Mouse (Mus musculus) urinary bladder, postnatal 36 days (tissue): Measurements from ENCODE around the gene Sh3tc1.

Source experiments
- DNase-seq, 2 experiments: peaks; one replicate each; pipeline ENCODE4 v3.0.0; 2022; ENCODE audit warnings: low spot score in 2 of 2, mixed read lengths in 1 of 2

Sh3tc1 gene

GRCm38 (mm10) chr5:35686336-35686735 is 53.5 kb downstream of the Sh3tc1 start:
- DNase-seq, result no peak

GRCm38 (mm10) chr5:35685079-35685478 is 54.7 kb downstream of the Sh3tc1 start:
- DNase-seq, result no peak

- DNase-seq, result peak; percentile 58 to 66
These were observed 58.8 kb downstream of the Sh3tc1 start for GRCm38 (mm10) chr5:35680958-35681357.

GRCm38 (mm10) chr5:35679256-35680155 is 60.3 kb downstream of the Sh3tc1 start, which contains the start of gene Htra3:
Gene Htra3 (minus strand): TSS chr5:35679782.
- peak in 1 of 2 experiments; percentile 62 for DNase-seq

GRCm38 (mm10) chr5:35676964-35677363 is 62.8 kb downstream of the Sh3tc1 start:
- no peak for DNase-seq

- peak in 1 of 2 experiments; percentile 69 for DNase-seq
These were observed 65.7 kb downstream of the Sh3tc1 start for GRCm38 (mm10) chr5:35674081-35674555.

GRCm38 (mm10) chr5:35673086-35673485 is 66.7 kb downstream of the Sh3tc1 start:
- DNase-seq, result peak; percentile 86 to 93

- no peak for DNase-seq
These were observed 67.2 kb downstream of the Sh3tc1 start for GRCm38 (mm10) chr5:35672581-35672980.

- peak; percentile 66 to 86 for DNase-seq
These were observed 68.3 kb downstream of the Sh3tc1 start for GRCm38 (mm10) chr5:35671474-35671891.

- DNase-seq, result no peak
These were observed 69.4 kb downstream of the Sh3tc1 start for GRCm38 (mm10) chr5:35670412-35670801.

- DNase-seq, result no peak
These were observed 69.9 kb downstream of the Sh3tc1 start for GRCm38 (mm10) chr5:35669747-35670411.

- no peak for DNase-seq
These were observed 73.6 kb downstream of the Sh3tc1 start for GRCm38 (mm10) chr5:35666152-35666551.

GRCm38 (mm10) chr5:35662021-35662545 is 77.7 kb downstream of the Sh3tc1 start:
- no peak for DNase-seq

- no peak for DNase-seq
These were observed 78.6 kb downstream of the Sh3tc1 start for GRCm38 (mm10) chr5:35661210-35661609.

GRCm38 (mm10) chr5:35659503-35659902 is 80.3 kb downstream of the Sh3tc1 start:
- no peak for DNase-seq

- DNase-seq, result no peak
These were observed 83.9 kb downstream of the Sh3tc1 start for GRCm38 (mm10) chr5:35655753-35656485.

GRCm38 (mm10) chr5:35653743-35654395 is 85.9 kb downstream of the Sh3tc1 start:
- peak; percentile 40 to 74 for DNase-seq

- DNase-seq, result no peak
These were observed 86.9 kb downstream of the Sh3tc1 start for GRCm38 (mm10) chr5:35652872-35653271.

- no peak for DNase-seq
These were observed 87.5 kb downstream of the Sh3tc1 start for GRCm38 (mm10) chr5:35652319-35652718.

- DNase-seq, result no peak
These were observed 91.6 kb downstream of the Sh3tc1 start for GRCm38 (mm10) chr5:35648230-35648629.

- DNase-seq, result peak in 1 of 2 experiments; percentile 79
These were observed 92.2 kb downstream of the Sh3tc1 start for GRCm38 (mm10) chr5:35647562-35647961.
